Mouse (Mus musculus): ENCODE data around the gene Gramd1b. TPM values are rescaled to one million over a fixed set of nuclear protein-coding genes. Genes with fewer than 3 reads are reported as not detected.

Gramd1b gene
- total and polyA plus RNA-seq, 2 experiments from 2014 or later = 18.0 to 48.6 TPM

GRCm38 (mm10) chr9:40459304-40460280 is 71.6 kb downstream of the Gramd1b start:
- DNase-seq (no peak), ATAC-seq (no peak)
- 79% methylated on average over 5 of the region's 5 CpGs for WGBS
- no peak overlapping the region for H3K4me3 ChIP-seq (ENCODE audit: low read depth, low read length)
- H3K9ac ChIP-seq = no peak overlapping the region
- peaks cover 5% of the 10 kb centered on the region; the same call in 1 of the 2 replicates for H3K4me1 ChIP-seq (ENCODE audit: insufficient read depth)
- no peaks in the 10 kb centered on the region for H3K27me3 ChIP-seq (ENCODE audit: insufficient read depth, low read length)
- H3K36me3 ChIP-seq (ENCODE audit: insufficient read depth) = no peaks in the 10 kb centered on the region
- no peaks in the 10 kb centered on the region for H3K9me3 ChIP-seq (ENCODE audit: low read length)
- H3K4me2 ChIP-seq (ENCODE audit: low read depth) = no peak overlapping the region
- no peak overlapping the region for H3K27ac ChIP-seq (ENCODE audit: low read depth, low read length)
- no peak for TF ChIP-seq CTCF (IDR thresholded peaks at IDR 0.05; ENCODE audit: low read depth)

- no peaks in the 10 kb centered on the region for H3K9me3 ChIP-seq (ENCODE audit: low read length)
- ATAC-seq = no peak
- TF ChIP-seq CTCF (IDR thresholded peaks at IDR 0.05; ENCODE audit: low read depth) = no peak
- H3K27me3 ChIP-seq (ENCODE audit: insufficient read depth, low read length) = no peaks in the 10 kb centered on the region
- no peak overlapping the region for H3K27ac ChIP-seq (ENCODE audit: low read depth, low read length)
- no peaks in the 10 kb centered on the region for H3K36me3 ChIP-seq (ENCODE audit: insufficient read depth)
- H3K4me1 ChIP-seq (ENCODE audit: insufficient read depth) = peaks cover 5% of the 10 kb centered on the region; the same call in 1 of the 2 replicates
- H3K9ac ChIP-seq = no peak overlapping the region
- no peak overlapping the region for H3K4me3 ChIP-seq (ENCODE audit: low read depth, low read length)
- no peak for DNase-seq
- no peak overlapping the region for H3K4me2 ChIP-seq (ENCODE audit: low read depth)
- 68% methylated on average over 4 of the region's 4 CpGs for WGBS
Measured at GRCm38 (mm10) chr9:40458559-40459303, 72.5 kb downstream of the Gramd1b start.

GRCm38 (mm10) chr9:40457448-40457847 is 73.7 kb downstream of the Gramd1b start:
- TF ChIP-seq CTCF (IDR thresholded peaks at IDR 0.05; ENCODE audit: low read depth) = no peak
- H3K4me3 ChIP-seq (ENCODE audit: low read depth, low read length) = no peak overlapping the region
- H3K9ac ChIP-seq = no peak overlapping the region
- no peaks in the 10 kb centered on the region for H3K27me3 ChIP-seq (ENCODE audit: insufficient read depth, low read length)
- 83% methylated on average over 5 of the region's 5 CpGs for WGBS
- peaks cover 5% of the 10 kb centered on the region; the same call in 1 of the 2 replicates for H3K4me1 ChIP-seq (ENCODE audit: insufficient read depth)
- no peak overlapping the region for H3K27ac ChIP-seq (ENCODE audit: low read depth, low read length)
- ATAC-seq (no peak), DNase-seq (no peak)
- no peaks in the 10 kb centered on the region for H3K36me3 ChIP-seq (ENCODE audit: insufficient read depth)
- H3K9me3 ChIP-seq (ENCODE audit: low read length) = no peaks in the 10 kb centered on the region
- no peak overlapping the region for H3K4me2 ChIP-seq (ENCODE audit: low read depth)

- no peak for TF ChIP-seq CTCF (IDR thresholded peaks at IDR 0.05; ENCODE audit: low read depth)
- Histone ChIP-seq H3K27ac (ENCODE audit: low read depth, low read length) (peak overlapping the region; percentile 85), H3K9ac (peak overlapping the region; percentile 70), H3K4me1 (ENCODE audit: insufficient read depth) (peaks cover 5% of the 10 kb centered on the region; the same call in 1 of the 2 replicates), H3K9me3 (ENCODE audit: low read length) (no peaks in the 10 kb centered on the region), H3K4me3 (ENCODE audit: low read depth, low read length) (peak overlapping the region; percentile 62), H3K4me2 (ENCODE audit: low read depth) (peak overlapping the region; percentile 99), H3K36me3 (ENCODE audit: insufficient read depth) (no peaks in the 10 kb centered on the region), H3K27me3 (ENCODE audit: insufficient read depth, low read length) (no peaks in the 10 kb centered on the region)
- WGBS = under 1% methylated on average over 7 of the region's 7 CpGs
- ATAC-seq (peak; percentile 82), DNase-seq (peak; percentile 73)
Measured at GRCm38 (mm10) chr9:40456191-40456590, 75.0 kb downstream of the Gramd1b start.

- Histone ChIP-seq H3K4me3 (ENCODE audit: low read depth, low read length) (peak overlapping the region; percentile 62), H3K4me1 (ENCODE audit: insufficient read depth) (peaks cover 5% of the 10 kb centered on the region; the same call in 1 of the 2 replicates), H3K9ac (peak overlapping the region; percentile 70), H3K9me3 (ENCODE audit: low read length) (no peaks in the 10 kb centered on the region), H3K27ac (ENCODE audit: low read depth, low read length) (peak overlapping the region; percentile 85), H3K36me3 (ENCODE audit: insufficient read depth) (no peaks in the 10 kb centered on the region), H3K4me2 (ENCODE audit: low read depth) (peak overlapping the region; percentile 99), H3K27me3 (ENCODE audit: insufficient read depth, low read length) (no peaks in the 10 kb centered on the region)
- WGBS = 2% methylated on average over 77 of the region's 77 CpGs
- DNase-seq (peak; percentile 64), ATAC-seq (peak; percentile 63)
- TF ChIP-seq CTCF (IDR thresholded peaks at IDR 0.05; ENCODE audit: low read depth) = peak; percentile 33
Measured at GRCm38 (mm10) chr9:40455336-40456185, 75.6 kb downstream of the Gramd1b start.

GRCm38 (mm10) chr9:40455020-40455335 is 76.2 kb downstream of the Gramd1b start:
- no peak for TF ChIP-seq CTCF (IDR thresholded peaks at IDR 0.05; ENCODE audit: low read depth)
- Histone ChIP-seq H3K4me1 (ENCODE audit: insufficient read depth) (peaks cover 5% of the 10 kb centered on the region; the same call in 1 of the 2 replicates), H3K9me3 (ENCODE audit: low read length) (no peaks in the 10 kb centered on the region), H3K27ac (ENCODE audit: low read depth, low read length) (peak overlapping the region; percentile 85; the same call in 1 of the 2 replicates), H3K27me3 (ENCODE audit: insufficient read depth, low read length) (no peaks in the 10 kb centered on the region), H3K36me3 (ENCODE audit: insufficient read depth) (no peaks in the 10 kb centered on the region), H3K9ac (peak overlapping the region; percentile 70), H3K4me3 (ENCODE audit: low read depth, low read length) (peak overlapping the region; percentile 62), H3K4me2 (ENCODE audit: low read depth) (peak overlapping the region; percentile 99)
- ATAC-seq (0 out of 2 replicates have a peak, but pooled peaks have one; percentile 1), DNase-seq (no peak)
- 5% methylated on average over 8 of the region's 8 CpGs for WGBS

Data from forebrain, postnatal 0 days (tissue).